Mouse (Mus musculus): ENCODE data around the gene Tmem109.

Gene Tmem109

GRCm38 (mm10) chr19:10881426-10882154, at the start of gene Tmem109:
TSS of gene Tmem109 (minus strand) at chr19:10882001.
- DNase-seq: peak; percentile 94

- no peak for DNase-seq
Measured at GRCm38 (mm10) chr19:10930641-10931040, 48.8 kb upstream of the Tmem109 start.

GRCm38 (mm10) chr19:10926666-10927065, 44.9 kb upstream of the Tmem109 start:
- DNase-seq: no peak

- DNase-seq: no peak
Measured at GRCm38 (mm10) chr19:10926123-10926621, 44.4 kb upstream of the Tmem109 start.

- no peak for DNase-seq
Measured at GRCm38 (mm10) chr19:10924220-10924619, 42.4 kb upstream of the Tmem109 start.

GRCm38 (mm10) chr19:10921058-10921457, 39.3 kb upstream of the Tmem109 start:
- DNase-seq: no peak

- no peak for DNase-seq
Measured at GRCm38 (mm10) chr19:10920532-10920931, 38.7 kb upstream of the Tmem109 start, which contains the start of gene Zp1. TSS of gene Zp1 (minus strand) at chr19:10920632.

- DNase-seq: no peak
Measured at GRCm38 (mm10) chr19:10918321-10918991, 36.7 kb upstream of the Tmem109 start.

GRCm38 (mm10) chr19:10916506-10916905, 34.7 kb upstream of the Tmem109 start:
- no peak for DNase-seq

- DNase-seq: no peak
Measured at GRCm38 (mm10) chr19:10914870-10915269, 33.1 kb upstream of the Tmem109 start.

GRCm38 (mm10) chr19:10914291-10914690, 32.5 kb upstream of the Tmem109 start:
- no peak for DNase-seq

GRCm38 (mm10) chr19:10909087-10909721, 27.4 kb upstream of the Tmem109 start:
- no peak for DNase-seq

- peak; percentile 50 for DNase-seq
Measured at GRCm38 (mm10) chr19:10907891-10908290, 26.1 kb upstream of the Tmem109 start.

- no peak for DNase-seq
Measured at GRCm38 (mm10) chr19:10905728-10906000, 23.9 kb upstream of the Tmem109 start.

GRCm38 (mm10) chr19:10904927-10905727, 23.3 kb upstream of the Tmem109 start:
- no peak for DNase-seq

- DNase-seq: no peak
Measured at GRCm38 (mm10) chr19:10904512-10904911, 22.7 kb upstream of the Tmem109 start.

- no peak for DNase-seq
Measured at GRCm38 (mm10) chr19:10901046-10901445, 19.2 kb upstream of the Tmem109 start.

GRCm38 (mm10) chr19:10900315-10900714, 18.5 kb upstream of the Tmem109 start:
- no peak for DNase-seq

GRCm38 (mm10) chr19:10897491-10897890, 15.7 kb upstream of the Tmem109 start:
- DNase-seq: no peak

- no peak for DNase-seq
Measured at GRCm38 (mm10) chr19:10896849-10897248, 15.0 kb upstream of the Tmem109 start.

GRCm38 (mm10) chr19:10895708-10896107, 13.9 kb upstream of the Tmem109 start:
- DNase-seq: no peak

- peak; percentile 97 for DNase-seq
Measured at GRCm38 (mm10) chr19:10895016-10895528, 13.3 kb upstream of the Tmem109 start, which contains the start of gene Prpf19. TSS of gene Prpf19 (plus strand) at chr19:10895231.

- DNase-seq: no peak
Measured at GRCm38 (mm10) chr19:10892201-10892600, 10.4 kb upstream of the Tmem109 start.

Measured in right cerebral cortex, postnatal 4 days (tissue).